Mouse (Mus musculus): ENCODE measurements around the gene Gnb5. TPM values are rescaled to one million over a fixed set of nuclear protein-coding genes. Genes with fewer than 3 reads are reported as not detected.

Gnb5 gene
- polyA plus RNA-seq, 1 experiment from 2014 or later: 11.2 TPM

GRCm38 (mm10) chr9:75342433-75342832 is 36.3 kb downstream of the Gnb5 start:
- Histone ChIP-seq H3K4me2 (replicated peaks; ENCODE audit: low read depth) (no peak overlapping the region), H3K9ac (ENCODE audit: low read depth, low read length) (no peak overlapping the region), H3K36me3 (ENCODE audit: control insufficient read depth, insufficient read depth) (peaks cover 15% of the 10 kb centered on the region), H3K27me3 (replicated peaks; ENCODE audit: control insufficient read depth, insufficient read depth, low read length) (no peaks in the 10 kb centered on the region), H3K27ac (ENCODE audit: low read depth, low read length) (no peak overlapping the region), H3K4me3 (ENCODE audit: low read depth, low read length) (no peak overlapping the region), H3K9me3 (ENCODE audit: control insufficient read depth) (no peaks in the 10 kb centered on the region), H3K4me1 (replicated peaks; ENCODE audit: control insufficient read depth, insufficient read depth, low read length) (no peaks in the 10 kb centered on the region)
- WGBS: 87% methylated on average over 4 of the region's 4 CpGs
- TF ChIP-seq CTCF (IDR thresholded peaks at IDR 0.05; ENCODE audit: low read depth): no peak
- ATAC-seq: no peak

DNA sequence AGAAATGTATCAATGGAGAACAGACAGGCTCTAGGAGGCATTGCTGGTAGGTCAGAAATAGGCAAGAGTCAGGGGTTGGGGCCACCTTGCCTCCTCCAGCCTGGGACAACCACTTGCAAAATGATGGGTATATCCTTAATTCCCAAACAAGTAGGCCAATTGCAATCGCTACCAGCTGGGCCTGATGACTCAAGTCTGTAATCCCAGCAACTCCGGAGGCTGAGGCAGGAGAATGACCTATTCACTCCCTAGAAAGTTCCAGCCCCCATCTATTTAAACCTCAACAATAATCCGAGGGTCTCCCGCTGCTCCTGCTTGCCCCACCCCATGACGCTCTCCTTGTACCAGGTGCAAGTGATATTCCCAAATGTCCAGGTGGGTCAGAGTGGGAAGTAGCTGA is 41.4 kb downstream of the Gnb5 start, which contains the start of gene Bcl2l10:
Gene Bcl2l10 (plus strand): TSS at position 301 of the 400 bp plus-strand sequence.
- WGBS: 93% methylated on average over 5 of the region's 5 CpGs
- no peaks in the 10 kb centered on the region for H3K4me1 ChIP-seq (replicated peaks; ENCODE audit: control insufficient read depth, insufficient read depth, low read length)
- H3K4me3 ChIP-seq (ENCODE audit: low read depth, low read length): no peak within 1 kb of the TSS
- no peaks in the 10 kb centered on the region for H3K27me3 ChIP-seq (replicated peaks; ENCODE audit: control insufficient read depth, insufficient read depth, low read length)
- ATAC-seq: no peak
- no peaks in the 10 kb centered on the region for H3K9me3 ChIP-seq (ENCODE audit: control insufficient read depth)
- H3K9ac ChIP-seq (ENCODE audit: low read depth, low read length): no peak within 1 kb of the TSS
- H3K36me3 ChIP-seq (ENCODE audit: control insufficient read depth, insufficient read depth): 0 out of 2 replicates have a peak, but pooled peaks cover 8% of the 10 kb centered on the region
- no peak for TF ChIP-seq CTCF (IDR thresholded peaks at IDR 0.05; ENCODE audit: low read depth)
- no peak within 1 kb of the TSS; the same call in 1 of the 2 replicates for H3K27ac ChIP-seq (ENCODE audit: low read depth, low read length)
- no peak within 1 kb of the TSS for H3K4me2 ChIP-seq (replicated peaks; ENCODE audit: low read depth)

DNA sequence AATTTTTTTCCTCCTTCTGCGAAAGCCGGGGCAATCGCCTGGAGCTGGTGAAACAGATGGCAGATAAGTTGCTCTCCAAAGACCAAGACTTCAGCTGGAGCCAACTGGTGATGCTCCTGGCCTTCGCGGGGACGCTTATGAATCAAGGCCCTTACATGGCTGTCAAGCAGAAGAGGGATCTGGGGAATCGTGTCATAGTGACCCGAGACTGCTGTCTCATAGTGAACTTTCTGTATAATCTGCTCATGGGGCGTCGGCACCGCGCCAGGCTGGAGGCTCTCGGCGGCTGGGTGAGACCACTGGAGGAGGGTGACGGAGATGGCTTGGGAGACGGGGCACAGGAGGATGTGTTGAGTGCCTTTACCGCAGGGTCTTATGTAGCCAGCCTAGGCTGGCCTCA is 42.0 kb downstream of the Gnb5 start:
- H3K9me3 ChIP-seq (ENCODE audit: control insufficient read depth): no peaks in the 10 kb centered on the region
- no peak overlapping the region for H3K9ac ChIP-seq (ENCODE audit: low read depth, low read length)
- H3K27me3 ChIP-seq (replicated peaks; ENCODE audit: control insufficient read depth, insufficient read depth, low read length): no peaks in the 10 kb centered on the region
- H3K27ac ChIP-seq (ENCODE audit: low read depth, low read length): no peak overlapping the region; the same call in 1 of the 2 replicates
- TF ChIP-seq CTCF (IDR thresholded peaks at IDR 0.05; ENCODE audit: low read depth): no peak
- H3K4me1 ChIP-seq (replicated peaks; ENCODE audit: control insufficient read depth, insufficient read depth, low read length): no peaks in the 10 kb centered on the region
- no peak overlapping the region for H3K4me2 ChIP-seq (replicated peaks; ENCODE audit: low read depth)
- 89% methylated on average over 17 of the region's 17 CpGs for WGBS
- no peak for ATAC-seq
- 0 out of 2 replicates have a peak, but pooled peaks cover 8% of the 10 kb centered on the region for H3K36me3 ChIP-seq (ENCODE audit: control insufficient read depth, insufficient read depth)
- no peak overlapping the region for H3K4me3 ChIP-seq (ENCODE audit: low read depth, low read length)

DNA sequence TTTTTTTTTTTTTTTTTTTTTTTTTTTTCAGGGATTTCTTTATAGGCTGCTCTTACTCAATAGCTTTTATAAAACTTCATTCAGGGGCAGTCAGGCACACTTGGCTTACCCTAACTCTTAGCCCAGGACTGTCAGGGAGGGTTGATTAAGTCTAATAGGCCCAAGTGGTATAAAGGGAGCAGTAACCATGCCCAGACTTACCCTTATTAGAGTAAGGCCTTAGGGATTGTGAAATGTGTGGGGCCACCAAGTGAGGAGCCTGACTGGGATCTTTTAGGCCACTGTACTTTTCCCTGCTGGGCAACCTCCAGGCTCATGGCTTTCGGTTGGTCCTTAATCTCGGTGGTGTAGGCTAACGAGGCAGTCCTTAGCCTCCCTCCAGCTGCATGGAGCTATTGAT is 42.6 kb downstream of the Gnb5 start:
- no peak overlapping the region for H3K4me2 ChIP-seq (replicated peaks; ENCODE audit: low read depth)
- H3K9ac ChIP-seq (ENCODE audit: low read depth, low read length): no peak overlapping the region
- WGBS: 88% methylated on average over 3 of the region's 3 CpGs
- TF ChIP-seq CTCF (IDR thresholded peaks at IDR 0.05; ENCODE audit: low read depth): no peak
- H3K4me1 ChIP-seq (replicated peaks; ENCODE audit: control insufficient read depth, insufficient read depth, low read length): no peaks in the 10 kb centered on the region
- H3K27me3 ChIP-seq (replicated peaks; ENCODE audit: control insufficient read depth, insufficient read depth, low read length): no peaks in the 10 kb centered on the region
- no peak for ATAC-seq
- no peaks in the 10 kb centered on the region for H3K9me3 ChIP-seq (ENCODE audit: control insufficient read depth)
- no peak overlapping the region for H3K27ac ChIP-seq (ENCODE audit: low read depth, low read length)
- no peak overlapping the region for H3K4me3 ChIP-seq (ENCODE audit: low read depth, low read length)
- 0 out of 2 replicates have a peak, but pooled peaks cover 5% of the 10 kb centered on the region for H3K36me3 ChIP-seq (ENCODE audit: control insufficient read depth, insufficient read depth)

DNA sequence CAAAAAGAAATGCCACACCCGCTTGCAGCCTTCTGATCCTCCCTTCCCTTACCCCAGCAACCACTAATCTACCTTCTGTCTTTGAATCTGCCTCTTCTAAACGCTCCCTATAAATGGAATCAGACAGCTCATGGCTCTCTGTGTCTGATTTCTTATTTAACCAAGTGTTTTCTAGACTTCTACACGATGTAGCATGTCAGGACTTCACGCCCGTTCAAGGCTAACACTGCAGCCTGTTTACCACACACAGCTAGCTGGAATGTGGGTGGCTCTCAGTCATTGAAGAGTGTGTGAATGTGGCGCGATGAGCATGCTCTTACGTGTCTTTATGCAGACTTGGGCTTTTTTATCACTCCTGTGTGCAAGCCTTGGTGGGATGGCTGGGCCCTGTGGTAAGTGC is 47.0 kb downstream of the Gnb5 start:
- Histone ChIP-seq H3K27me3 (replicated peaks; ENCODE audit: control insufficient read depth, insufficient read depth, low read length) (no peaks in the 10 kb centered on the region), H3K36me3 (ENCODE audit: control insufficient read depth, insufficient read depth) (no peaks in the 10 kb centered on the region), H3K4me1 (replicated peaks; ENCODE audit: control insufficient read depth, insufficient read depth, low read length) (no peaks in the 10 kb centered on the region), H3K27ac (ENCODE audit: low read depth, low read length) (no peak overlapping the region), H3K4me2 (replicated peaks; ENCODE audit: low read depth) (no peak overlapping the region), H3K4me3 (ENCODE audit: low read depth, low read length) (no peak overlapping the region), H3K9me3 (ENCODE audit: control insufficient read depth) (no peaks in the 10 kb centered on the region), H3K9ac (ENCODE audit: low read depth, low read length) (no peak overlapping the region)
- ATAC-seq: no peak
- TF ChIP-seq CTCF (IDR thresholded peaks at IDR 0.05; ENCODE audit: low read depth): no peak
- 57% methylated on average over 8 of the region's 8 CpGs for WGBS

DNA sequence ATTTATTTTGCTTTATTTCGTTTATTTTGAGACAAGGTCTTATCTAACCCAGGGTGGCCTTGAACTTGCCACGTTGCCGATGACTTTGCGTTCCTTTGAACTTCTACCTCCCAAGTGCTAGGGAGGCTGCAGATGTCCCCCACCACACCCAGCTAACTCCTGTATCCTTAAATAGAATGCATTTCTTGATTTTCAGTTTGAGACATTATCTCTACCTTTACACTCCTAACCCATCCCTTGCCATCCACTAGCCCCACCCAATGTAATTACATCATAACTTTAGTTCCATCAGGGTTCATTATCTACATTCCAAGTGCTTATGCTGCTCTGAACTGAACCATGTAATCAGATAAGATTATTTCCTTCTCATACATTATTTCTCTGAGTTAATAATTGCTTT is 49.7 kb downstream of the Gnb5 start:
- Histone ChIP-seq H3K4me2 (replicated peaks; ENCODE audit: low read depth) (no peak overlapping the region), H3K4me3 (ENCODE audit: low read depth, low read length) (no peak overlapping the region), H3K36me3 (ENCODE audit: control insufficient read depth, insufficient read depth) (no peaks in the 10 kb centered on the region), H3K9ac (ENCODE audit: low read depth, low read length) (no peak overlapping the region), H3K27me3 (replicated peaks; ENCODE audit: control insufficient read depth, insufficient read depth, low read length) (no peaks in the 10 kb centered on the region), H3K9me3 (ENCODE audit: control insufficient read depth) (no peaks in the 10 kb centered on the region), H3K27ac (ENCODE audit: low read depth, low read length) (no peak overlapping the region), H3K4me1 (replicated peaks; ENCODE audit: control insufficient read depth, insufficient read depth, low read length) (no peaks in the 10 kb centered on the region)
- TF ChIP-seq CTCF (IDR thresholded peaks at IDR 0.05; ENCODE audit: low read depth): no peak
- no peak for ATAC-seq
- 73% methylated on average over 4 of the region's 4 CpGs for WGBS

All from intestine, postnatal 0 days (tissue).